Mouse (Mus musculus): ENCODE data around the gene Arhgap35. TPM values are rescaled to one million over a fixed set of nuclear protein-coding genes. Genes with fewer than 3 reads are reported as not detected.
A peak's percentile ranks its signal among the peaks of the same experiment; 100 is the strongest.

Arhgap35 gene
- polyA plus RNA-seq, 1 experiment from 2014 or later: 3.4 TPM

GRCm38 (mm10) chr7:16465160-16465559 lies 149.6 kb downstream of the Arhgap35 start:
- no peaks in the 10 kb centered on the region for H3K4me1 ChIP-seq (replicated peaks; ENCODE audit: control insufficient read depth, insufficient read depth, low read length)
- H3K9ac ChIP-seq (ENCODE audit: low read depth, low read length): no peak overlapping the region
- no peak overlapping the region for H3K27ac ChIP-seq (ENCODE audit: low read depth, low read length)
- no peaks in the 10 kb centered on the region for H3K9me3 ChIP-seq (ENCODE audit: control insufficient read depth)
- H3K4me3 ChIP-seq (ENCODE audit: low read depth, low read length): no peak overlapping the region
- peak; percentile 36; the same call in 1 of the 2 replicates for ATAC-seq
- no peaks in the 10 kb centered on the region for H3K36me3 ChIP-seq (ENCODE audit: control insufficient read depth, insufficient read depth)
- TF ChIP-seq CTCF (IDR thresholded peaks at IDR 0.05; ENCODE audit: low read depth): peak; percentile 95
- 0 out of 2 replicates have a peak, but pooled peaks cover 4% of the 10 kb centered on the region for H3K27me3 ChIP-seq (replicated peaks; ENCODE audit: control insufficient read depth, insufficient read depth, low read length)
- 9% methylated on average over 8 of the region's 8 CpGs for WGBS
- no peak overlapping the region for H3K4me2 ChIP-seq (replicated peaks; ENCODE audit: low read depth)

GRCm38 (mm10) chr7:16463214-16463613 lies 151.6 kb downstream of the Arhgap35 start:
- no peaks in the 10 kb centered on the region for H3K9me3 ChIP-seq (ENCODE audit: control insufficient read depth)
- 3% methylated on average over 14 of the region's 14 CpGs for WGBS
- H3K4me3 ChIP-seq (ENCODE audit: low read depth, low read length): no peak overlapping the region
- no peak overlapping the region for H3K9ac ChIP-seq (ENCODE audit: low read depth, low read length)
- H3K4me2 ChIP-seq (replicated peaks; ENCODE audit: low read depth): no peak overlapping the region
- H3K27me3 ChIP-seq (replicated peaks; ENCODE audit: control insufficient read depth, insufficient read depth, low read length): 0 out of 2 replicates have a peak, but pooled peaks cover 4% of the 10 kb centered on the region
- H3K4me1 ChIP-seq (replicated peaks; ENCODE audit: control insufficient read depth, insufficient read depth, low read length): no peaks in the 10 kb centered on the region
- no peak overlapping the region for H3K27ac ChIP-seq (ENCODE audit: low read depth, low read length)
- TF ChIP-seq CTCF (IDR thresholded peaks at IDR 0.05; ENCODE audit: low read depth): peak; percentile 97
- no peak; the same call in 1 of the 2 replicates for ATAC-seq
- H3K36me3 ChIP-seq (ENCODE audit: control insufficient read depth, insufficient read depth): no peaks in the 10 kb centered on the region

- Histone ChIP-seq H3K4me1 (replicated peaks; ENCODE audit: control insufficient read depth, insufficient read depth, low read length) (no peaks in the 10 kb centered on the region), H3K27ac (ENCODE audit: low read depth, low read length) (no peak overlapping the region), H3K27me3 (replicated peaks; ENCODE audit: control insufficient read depth, insufficient read depth, low read length) (no peaks in the 10 kb centered on the region), H3K36me3 (ENCODE audit: control insufficient read depth, insufficient read depth) (no peaks in the 10 kb centered on the region), H3K4me2 (replicated peaks; ENCODE audit: low read depth) (no peak overlapping the region), H3K9me3 (ENCODE audit: control insufficient read depth) (no peaks in the 10 kb centered on the region), H3K4me3 (ENCODE audit: low read depth, low read length) (no peak overlapping the region), H3K9ac (ENCODE audit: low read depth, low read length) (no peak overlapping the region)
- WGBS: 72% methylated on average over 6 of the region's 6 CpGs
- ATAC-seq: no peak
- TF ChIP-seq CTCF (IDR thresholded peaks at IDR 0.05; ENCODE audit: low read depth): no peak
Observed at GRCm38 (mm10) chr7:16461705-16462104, 153.1 kb downstream of the Arhgap35 start.

- no peak overlapping the region for H3K4me3 ChIP-seq (ENCODE audit: low read depth, low read length)
- no peak overlapping the region for H3K4me2 ChIP-seq (replicated peaks; ENCODE audit: low read depth)
- no peak overlapping the region for H3K27ac ChIP-seq (ENCODE audit: low read depth, low read length)
- H3K9ac ChIP-seq (ENCODE audit: low read depth, low read length): no peak overlapping the region
- H3K9me3 ChIP-seq (ENCODE audit: control insufficient read depth): no peaks in the 10 kb centered on the region
- no peaks in the 10 kb centered on the region for H3K4me1 ChIP-seq (replicated peaks; ENCODE audit: control insufficient read depth, insufficient read depth, low read length)
- no peak for ATAC-seq
- H3K36me3 ChIP-seq (ENCODE audit: control insufficient read depth, insufficient read depth): no peaks in the 10 kb centered on the region
- no peaks in the 10 kb centered on the region for H3K27me3 ChIP-seq (replicated peaks; ENCODE audit: control insufficient read depth, insufficient read depth, low read length)
- 61% methylated on average over 6 of the region's 6 CpGs for WGBS
- no peak for TF ChIP-seq CTCF (IDR thresholded peaks at IDR 0.05; ENCODE audit: low read depth)
Observed at GRCm38 (mm10) chr7:16461151-16461550, 153.6 kb downstream of the Arhgap35 start.

- Histone ChIP-seq H3K9me3 (ENCODE audit: control insufficient read depth) (no peaks in the 10 kb centered on the region), H3K4me2 (replicated peaks; ENCODE audit: low read depth) (no peak overlapping the region), H3K27ac (ENCODE audit: low read depth, low read length) (no peak overlapping the region), H3K4me1 (replicated peaks; ENCODE audit: control insufficient read depth, insufficient read depth, low read length) (no peaks in the 10 kb centered on the region), H3K36me3 (ENCODE audit: control insufficient read depth, insufficient read depth) (peaks cover under 1% of the 10 kb centered on the region; the same call in 1 of the 2 replicates), H3K27me3 (replicated peaks; ENCODE audit: control insufficient read depth, insufficient read depth, low read length) (no peaks in the 10 kb centered on the region), H3K9ac (ENCODE audit: low read depth, low read length) (no peak overlapping the region), H3K4me3 (ENCODE audit: low read depth, low read length) (no peak overlapping the region)
- WGBS: 52% methylated on average over 13 of the region's 13 CpGs
- ATAC-seq: no peak
- TF ChIP-seq CTCF (IDR thresholded peaks at IDR 0.05; ENCODE audit: low read depth): no peak
Observed at GRCm38 (mm10) chr7:16460566-16460965, 154.2 kb downstream of the Arhgap35 start.

- Histone ChIP-seq H3K4me2 (replicated peaks; ENCODE audit: low read depth) (no peak overlapping the region), H3K9ac (ENCODE audit: low read depth, low read length) (no peak overlapping the region), H3K36me3 (ENCODE audit: control insufficient read depth, insufficient read depth) (peaks cover 9% of the 10 kb centered on the region; the same call in 1 of the 2 replicates), H3K27ac (ENCODE audit: low read depth, low read length) (no peak overlapping the region), H3K4me3 (ENCODE audit: low read depth, low read length) (no peak overlapping the region), H3K9me3 (ENCODE audit: control insufficient read depth) (no peaks in the 10 kb centered on the region), H3K4me1 (replicated peaks; ENCODE audit: control insufficient read depth, insufficient read depth, low read length) (no peaks in the 10 kb centered on the region; the same call in 1 of the 2 replicates), H3K27me3 (replicated peaks; ENCODE audit: control insufficient read depth, insufficient read depth, low read length) (no peaks in the 10 kb centered on the region)
- WGBS: 87% methylated on average over 5 of the region's 5 CpGs
- no peak for ATAC-seq
- TF ChIP-seq CTCF (IDR thresholded peaks at IDR 0.05; ENCODE audit: low read depth): no peak
Observed at GRCm38 (mm10) chr7:16456289-16456688, 158.5 kb downstream of the Arhgap35 start.

- 89% methylated on average over 14 of the region's 14 CpGs for WGBS
- Histone ChIP-seq H3K4me3 (ENCODE audit: low read depth, low read length) (no peak overlapping the region), H3K27ac (ENCODE audit: low read depth, low read length) (no peak overlapping the region), H3K4me2 (replicated peaks; ENCODE audit: low read depth) (no peak overlapping the region), H3K9ac (ENCODE audit: low read depth, low read length) (no peak overlapping the region), H3K9me3 (ENCODE audit: control insufficient read depth) (no peaks in the 10 kb centered on the region), H3K27me3 (replicated peaks; ENCODE audit: control insufficient read depth, insufficient read depth, low read length) (no peaks in the 10 kb centered on the region), H3K36me3 (ENCODE audit: control insufficient read depth, insufficient read depth) (peaks cover 9% of the 10 kb centered on the region; the same call in 1 of the 2 replicates), H3K4me1 (replicated peaks; ENCODE audit: control insufficient read depth, insufficient read depth, low read length) (no peaks in the 10 kb centered on the region; the same call in 1 of the 2 replicates)
- no peak for TF ChIP-seq CTCF (IDR thresholded peaks at IDR 0.05; ENCODE audit: low read depth)
- ATAC-seq: no peak
Observed at GRCm38 (mm10) chr7:16455016-16455415, 159.8 kb downstream of the Arhgap35 start.

All from intestine, postnatal 0 days (tissue).